Mouse (Mus musculus): Measurements from ENCODE around the gene Tomm7. TPM values are rescaled to one million over a fixed set of nuclear protein-coding genes. Genes with fewer than 3 reads are reported as not detected.
A peak's percentile ranks its signal among the peaks of the same experiment; 100 is the strongest.

Tomm7 gene
- polyA plus RNA-seq, 1 experiment: 115 TPM

- no peak for TF ChIP-seq CTCF (IDR thresholded peaks at IDR 0.05; ENCODE audit: control insufficient read depth, insufficient read depth, insufficient replicate concordance, low read depth, low read length)
- TF ChIP-seq POLR2A (IDR thresholded peaks at IDR 0.05; ENCODE audit: control insufficient read depth, low read depth, low read length): no peak
- H3K27me3 ChIP-seq (ENCODE audit: control insufficient read depth, insufficient read depth, low read length): no peaks in the 10 kb centered on the region
- H3K4me3 ChIP-seq (ENCODE audit: control insufficient read depth, low read depth, low read length): peak overlapping the region; percentile 17
- H3K36me3 ChIP-seq (ENCODE audit: control insufficient read depth, insufficient read depth, low read length): no peaks in the 10 kb centered on the region
- H3K27ac ChIP-seq (ENCODE audit: control insufficient read depth, insufficient read depth, low read depth, low read length): no peak overlapping the region
- H3K4me1 ChIP-seq (ENCODE audit: control insufficient read depth, insufficient read depth, low read length): no peaks in the 10 kb centered on the region; the same call in 1 of the 2 replicates
These were observed 22.0 kb upstream of the Tomm7 start for GRCm38 (mm10) chr5:23865941-23866340.

- Histone ChIP-seq H3K4me3 (ENCODE audit: control insufficient read depth, low read depth, low read length) (peak overlapping the region; percentile 68), H3K4me1 (ENCODE audit: control insufficient read depth, insufficient read depth, low read length) (no peaks in the 10 kb centered on the region; the same call in 1 of the 2 replicates), H3K36me3 (ENCODE audit: control insufficient read depth, insufficient read depth, low read length) (no peaks in the 10 kb centered on the region), H3K27ac (ENCODE audit: control insufficient read depth, insufficient read depth, low read depth, low read length) (no peak overlapping the region), H3K27me3 (ENCODE audit: control insufficient read depth, insufficient read depth, low read length) (no peaks in the 10 kb centered on the region)
- TF ChIP-seq CTCF (IDR thresholded peaks at IDR 0.05; ENCODE audit: control insufficient read depth, insufficient read depth, insufficient replicate concordance, low read depth, low read length) (no peak), POLR2A (IDR thresholded peaks at IDR 0.05; ENCODE audit: control insufficient read depth, low read depth, low read length) (0 out of 2 replicates have a peak, but pooled peaks have one; percentile 24)
These were observed 20.3 kb upstream of the Tomm7 start for GRCm38 (mm10) chr5:23864054-23864965.

DNA sequence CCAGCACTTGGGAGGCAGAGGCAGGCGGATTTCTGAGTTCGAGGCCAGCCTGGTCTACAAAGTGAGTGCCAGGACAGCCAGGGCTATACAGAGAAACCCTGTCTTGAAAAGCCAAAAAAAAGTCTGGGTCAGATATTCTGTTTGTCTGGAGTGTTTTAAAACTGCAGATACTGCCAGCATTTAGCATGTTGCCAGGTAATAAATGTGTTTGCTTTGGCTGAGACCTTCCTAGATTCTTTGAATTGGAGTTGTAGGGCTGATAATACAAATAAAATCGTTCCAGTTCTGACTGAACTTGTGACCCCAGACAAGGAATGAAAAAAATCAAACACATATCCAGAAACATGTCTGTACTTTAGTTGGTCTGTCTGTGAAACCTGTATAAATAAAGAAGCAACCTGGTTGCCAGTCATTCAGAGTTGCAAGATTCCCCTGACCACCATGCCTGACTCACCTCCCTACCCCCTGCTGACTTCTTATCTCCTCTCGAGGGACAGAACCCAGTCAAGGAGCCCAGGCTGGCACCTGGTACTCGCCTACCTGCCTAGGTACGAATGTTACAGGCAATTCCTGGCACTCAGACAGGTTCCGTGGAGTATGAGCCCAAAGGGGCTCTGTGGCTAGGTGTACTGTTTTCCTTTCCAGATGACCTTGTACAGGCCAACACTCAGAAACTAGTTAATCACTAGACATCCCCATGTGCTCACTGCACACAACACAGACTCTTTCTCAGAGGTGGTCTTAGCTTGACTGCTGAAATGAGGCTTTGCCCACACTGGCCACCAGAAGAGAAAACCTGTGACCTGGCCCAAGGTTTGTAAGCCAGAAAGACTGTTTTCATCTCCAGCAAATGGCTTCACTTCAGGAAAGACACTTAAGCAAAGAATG lies 19.4 kb upstream of the Tomm7 start:
- no peak overlapping the region for H3K27ac ChIP-seq (ENCODE audit: control insufficient read depth, insufficient read depth, low read depth, low read length)
- peak overlapping the region; percentile 68 for H3K4me3 ChIP-seq (ENCODE audit: control insufficient read depth, low read depth, low read length)
- H3K27me3 ChIP-seq (ENCODE audit: control insufficient read depth, insufficient read depth, low read length): no peaks in the 10 kb centered on the region
- no peaks in the 10 kb centered on the region; the same call in none of the 2 replicates for H3K4me1 ChIP-seq (ENCODE audit: control insufficient read depth, insufficient read depth, low read length)
- no peak for TF ChIP-seq CTCF (IDR thresholded peaks at IDR 0.05; ENCODE audit: control insufficient read depth, insufficient read depth, insufficient replicate concordance, low read depth, low read length)
- TF ChIP-seq POLR2A (IDR thresholded peaks at IDR 0.05; ENCODE audit: control insufficient read depth, low read depth, low read length): no peak
- H3K36me3 ChIP-seq (ENCODE audit: control insufficient read depth, insufficient read depth, low read length): no peaks in the 10 kb centered on the region

- Histone ChIP-seq H3K27me3 (ENCODE audit: control insufficient read depth, insufficient read depth, low read length) (no peaks in the 10 kb centered on the region), H3K36me3 (ENCODE audit: control insufficient read depth, insufficient read depth, low read length) (no peaks in the 10 kb centered on the region), H3K4me3 (ENCODE audit: control insufficient read depth, low read depth, low read length) (no peak overlapping the region), H3K27ac (ENCODE audit: control insufficient read depth, insufficient read depth, low read depth, low read length) (no peak overlapping the region), H3K4me1 (ENCODE audit: control insufficient read depth, insufficient read depth, low read length) (no peaks in the 10 kb centered on the region; the same call in none of the 2 replicates)
- TF ChIP-seq CTCF (IDR thresholded peaks at IDR 0.05; ENCODE audit: control insufficient read depth, insufficient read depth, insufficient replicate concordance, low read depth, low read length) (no peak), POLR2A (IDR thresholded peaks at IDR 0.05; ENCODE audit: control insufficient read depth, low read depth, low read length) (no peak)
These were observed 18.3 kb upstream of the Tomm7 start for GRCm38 (mm10) chr5:23862291-23862690.

DNA sequence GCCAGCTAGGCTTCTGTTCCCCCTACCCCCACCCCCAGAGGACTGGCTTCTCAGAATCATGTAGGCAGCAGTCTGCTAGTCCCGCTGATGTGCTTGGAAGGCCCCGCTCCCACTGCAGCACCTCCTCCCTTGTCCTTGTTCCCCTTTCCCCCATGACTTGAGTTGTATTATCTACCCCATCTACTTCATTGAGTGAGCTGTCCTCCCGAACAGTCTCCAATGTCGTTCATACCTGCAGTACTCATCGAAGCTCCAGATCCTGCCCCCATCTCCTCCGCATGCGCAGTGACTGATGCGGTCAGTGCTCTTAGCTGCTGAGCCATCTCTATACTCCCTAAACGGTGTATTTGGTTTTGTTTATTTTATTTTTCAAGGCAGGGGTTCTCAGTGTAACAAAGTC lies 17.8 kb upstream of the Tomm7 start:
- Histone ChIP-seq H3K4me1 (ENCODE audit: control insufficient read depth, insufficient read depth, low read length) (no peaks in the 10 kb centered on the region; the same call in none of the 2 replicates), H3K36me3 (ENCODE audit: control insufficient read depth, insufficient read depth, low read length) (no peaks in the 10 kb centered on the region), H3K27me3 (ENCODE audit: control insufficient read depth, insufficient read depth, low read length) (no peaks in the 10 kb centered on the region), H3K4me3 (ENCODE audit: control insufficient read depth, low read depth, low read length) (no peak overlapping the region), H3K27ac (ENCODE audit: control insufficient read depth, insufficient read depth, low read depth, low read length) (no peak overlapping the region)
- no peak for TF ChIP-seq CTCF (IDR thresholded peaks at IDR 0.05; ENCODE audit: control insufficient read depth, insufficient read depth, insufficient replicate concordance, low read depth, low read length)
- no peak for TF ChIP-seq POLR2A (IDR thresholded peaks at IDR 0.05; ENCODE audit: control insufficient read depth, low read depth, low read length)

GRCm38 (mm10) chr5:23859896-23860295 lies 15.9 kb upstream of the Tomm7 start:
- no peak overlapping the region for H3K27ac ChIP-seq (ENCODE audit: control insufficient read depth, insufficient read depth, low read depth, low read length)

More at GRCm38 (mm10) chr5:23859896-23860295, 15.9 kb upstream of the Tomm7 start:
- no peaks in the 10 kb centered on the region; the same call in none of the 2 replicates for H3K4me1 ChIP-seq (ENCODE audit: control insufficient read depth, insufficient read depth, low read length)
- H3K36me3 ChIP-seq (ENCODE audit: control insufficient read depth, insufficient read depth, low read length): no peaks in the 10 kb centered on the region
- H3K27me3 ChIP-seq (ENCODE audit: control insufficient read depth, insufficient read depth, low read length): no peaks in the 10 kb centered on the region
- TF ChIP-seq POLR2A (IDR thresholded peaks at IDR 0.05; ENCODE audit: control insufficient read depth, low read depth, low read length) (no peak), CTCF (IDR thresholded peaks at IDR 0.05; ENCODE audit: control insufficient read depth, insufficient read depth, insufficient replicate concordance, low read depth, low read length) (no peak)
- 0 out of 2 replicates have a peak overlapping the region, but pooled peaks have one; percentile 14 for H3K4me3 ChIP-seq (ENCODE audit: control insufficient read depth, low read depth, low read length)
